In the genomic region with DNA sequence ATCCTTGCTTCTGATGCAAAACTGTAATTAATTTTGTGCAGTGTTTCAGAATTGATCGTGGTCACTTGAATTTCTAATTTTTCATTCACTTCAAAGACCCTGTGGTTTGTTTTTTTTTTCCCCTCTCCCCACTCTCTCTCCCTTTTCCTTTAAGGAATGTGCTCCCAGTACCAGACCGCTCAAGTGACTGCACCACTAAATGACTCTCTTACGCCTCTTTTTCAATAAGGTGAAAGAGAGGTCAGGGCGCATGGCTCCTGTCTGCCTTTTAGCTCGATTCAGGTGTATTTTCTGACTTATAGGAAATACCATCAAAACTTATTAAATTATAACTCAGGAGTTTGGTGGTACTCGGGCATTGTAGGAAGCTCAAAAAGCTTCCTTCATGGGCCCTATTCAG, we compare ENCODE assay signal across 9 mouse cellular contexts.
DNase-seq lines count a peak whose midpoint lies in the region; ATAC-seq and TF ChIP-seq lines count a peak whose summit lies in the region.
"Had no signal": no experiment of that assay in that cellular context is flagged by ENCODE, and none has a peak within 500 bp of the region (broad histone marks: within the 10 kb centered on the region; RNA-seq: fewer than 3 reads in every experiment).

No protein-coding gene starts in this region.

- no peaks in the 10 kb centered on the region for H3K9me3 ChIP-seq in liver, embryonic 12.5 days (replicated peaks)
- H3K9me3 ChIP-seq in liver, postnatal 0 days (ENCODE audit: low read length) = no peaks in the 10 kb centered on the region
- peaks cover 4% of the 10 kb centered on the region; the same call in 1 of the 2 replicates for H3K9me3 ChIP-seq in embryonic facial prominence, embryonic 14.5 days (ENCODE audit: control insufficient read depth, low read length)
- no peaks in the 10 kb centered on the region for H3K9me3 ChIP-seq in hindbrain, embryonic 16.5 days (ENCODE audit: control insufficient read depth, low read length)
- H3K9me3 ChIP-seq in midbrain, embryonic 15.5 days = no peaks in the 10 kb centered on the region

- peaks cover 4% of the 10 kb centered on the region; the same call in 1 of the 2 replicates for H3K4me1 ChIP-seq in liver, embryonic 12.5 days
- H3K4me1 ChIP-seq in liver, postnatal 0 days (ENCODE audit: insufficient read depth) = no peaks in the 10 kb centered on the region
- H3K4me1 ChIP-seq in embryonic facial prominence, embryonic 14.5 days (ENCODE audit: control insufficient read depth, insufficient read depth, low read length) = peaks cover 6% of the 10 kb centered on the region; the same call in 1 of the 2 replicates
- H3K4me1 ChIP-seq in hindbrain, embryonic 16.5 days (ENCODE audit: control insufficient read depth, insufficient read depth, low read depth, low read length) = peaks cover 8% of the 10 kb centered on the region
- peaks cover 14% of the 10 kb centered on the region for H3K4me1 ChIP-seq in midbrain, embryonic 15.5 days
- H3K4me1 ChIP-seq in thymus, adult 2 months (replicated peaks; ENCODE audit: control insufficient read depth, insufficient read depth, low read length) = no peaks in the 10 kb centered on the region

- TF ChIP-seq CTCF in liver, postnatal 0 days (IDR thresholded peaks at IDR 0.05; ENCODE audit: low read depth) = no peak
- TF ChIP-seq CTCF in thymus, adult 2 months (IDR thresholded peaks at IDR 0.05; ENCODE audit: borderline replicate concordance, control insufficient read depth, extremely low read depth, insufficient read depth, low read length, poor library complexity) = no peak

- no peak for TF ChIP-seq POLR2A in thymus, adult 2 months (IDR thresholded peaks at IDR 0.05; ENCODE audit: control insufficient read depth, extremely low read depth, insufficient read depth, low read length, poor library complexity)

- H3K36me3 ChIP-seq in liver, embryonic 12.5 days = no peaks in the 10 kb centered on the region
- H3K36me3 ChIP-seq in liver, postnatal 0 days (replicated peaks; ENCODE audit: insufficient read depth, low read length) = no peaks in the 10 kb centered on the region
- no peaks in the 10 kb centered on the region for H3K36me3 ChIP-seq in embryonic facial prominence, embryonic 14.5 days (ENCODE audit: control insufficient read depth, insufficient read depth, low read length)
- H3K36me3 ChIP-seq in hindbrain, embryonic 16.5 days (ENCODE audit: control insufficient read depth, insufficient read depth, low read length) = no peaks in the 10 kb centered on the region
- H3K36me3 ChIP-seq in midbrain, embryonic 15.5 days (replicated peaks) = no peaks in the 10 kb centered on the region
- H3K36me3 ChIP-seq in thymus, adult 2 months (ENCODE audit: control insufficient read depth, insufficient read depth, low read length) = no peaks in the 10 kb centered on the region

- whole genome bisulfite sequencing in liver, embryonic 12.5 days (ENCODE audit: insufficient replicate concordance) = 34% methylated on average over 6 of the region's 6 CpGs
- WGBS in liver, postnatal 0 days (ENCODE audit: insufficient replicate concordance) = 40% methylated on average over 6 of the region's 6 CpGs
- WGBS in embryonic facial prominence, embryonic 14.5 days = 8% methylated on average over 6 of the region's 6 CpGs
- WGBS in hindbrain, embryonic 16.5 days = 12% methylated on average over 6 of the region's 6 CpGs
- WGBS in midbrain, embryonic 15.5 days = 14% methylated on average over 6 of the region's 6 CpGs
- 56% methylated on average over 6 of the region's 6 CpGs for WGBS in thymus, adult 2 months

- peak overlapping the region; percentile 29; the same call in 1 of the 2 replicates for H3K4me2 ChIP-seq in liver, embryonic 12.5 days
- H3K4me2 ChIP-seq in liver, postnatal 0 days (ENCODE audit: low read depth, low read length) = no peak overlapping the region
- peak overlapping the region; percentile 38 for H3K4me2 ChIP-seq in embryonic facial prominence, embryonic 14.5 days (ENCODE audit: low read depth, low read length)
- peak overlapping the region; percentile 39 for H3K4me2 ChIP-seq in hindbrain, embryonic 16.5 days (ENCODE audit: low read length)
- peak overlapping the region; percentile 44 for H3K4me2 ChIP-seq in midbrain, embryonic 15.5 days

- no peak overlapping the region for H3K27ac ChIP-seq in liver, embryonic 12.5 days
- H3K27ac ChIP-seq in liver, postnatal 0 days (ENCODE audit: low read depth) = no peak overlapping the region
- H3K27ac ChIP-seq in embryonic facial prominence, embryonic 14.5 days (replicated peaks; ENCODE audit: low read depth, low read length) = no peak overlapping the region
- no peak overlapping the region for H3K27ac ChIP-seq in hindbrain, embryonic 16.5 days (ENCODE audit: low read depth, low read length)
- H3K27ac ChIP-seq in midbrain, embryonic 15.5 days = no peak overlapping the region
- no peak overlapping the region for H3K27ac ChIP-seq in thymus, adult 2 months (ENCODE audit: control insufficient read depth, insufficient read depth, low read length)

- no peak for ATAC-seq in liver, embryonic 12.5 days
- ATAC-seq in liver, postnatal 0 days = no peak
- no peak for ATAC-seq in embryonic facial prominence, embryonic 14.5 days (ENCODE audit: low read depth)
- ATAC-seq in hindbrain, embryonic 16.5 days = no peak
- no peak for ATAC-seq in midbrain, embryonic 15.5 days (replicated peaks)

- no peak overlapping the region for H3K4me3 ChIP-seq in liver, embryonic 12.5 days
- no peak overlapping the region for H3K4me3 ChIP-seq in liver, postnatal 0 days (ENCODE audit: low read depth, low read length)
- no peak overlapping the region for H3K4me3 ChIP-seq in embryonic facial prominence, embryonic 14.5 days (ENCODE audit: low read depth, low read length)
- H3K4me3 ChIP-seq in hindbrain, embryonic 16.5 days (ENCODE audit: low read length) = no peak overlapping the region
- H3K4me3 ChIP-seq in midbrain, embryonic 15.5 days = no peak overlapping the region
- no peak overlapping the region for H3K4me3 ChIP-seq in thymus, adult 2 months (ENCODE audit: control insufficient read depth, insufficient read depth, low read length)

- no peak overlapping the region for H3K9ac ChIP-seq in liver, embryonic 12.5 days
- H3K9ac ChIP-seq in liver, postnatal 0 days (replicated peaks) = no peak overlapping the region
- peak overlapping the region; percentile 30; the same call in 1 of the 2 replicates for H3K9ac ChIP-seq in embryonic facial prominence, embryonic 14.5 days (ENCODE audit: low read depth, low read length)
- H3K9ac ChIP-seq in hindbrain, embryonic 16.5 days (ENCODE audit: low read depth, low read length) = peak overlapping the region; percentile 17; the same call in 1 of the 2 replicates
- 0 out of 2 replicates have a peak overlapping the region, but pooled peaks have one; percentile 9 for H3K9ac ChIP-seq in midbrain, embryonic 15.5 days

- no peak for TF ChIP-seq EP300 in liver, postnatal 0 days (IDR thresholded peaks at IDR 0.05; ENCODE audit: low read depth)

- no peak for DNase-seq in liver, postnatal 0 days
- DNase-seq in embryonic facial prominence, embryonic 14.5 days (ENCODE audit: low spot score) = no peak
- no peak for DNase-seq in frontal cortex, postnatal 36 days (ENCODE audit: low spot score in 2 of 2)
- DNase-seq in cerebellum, adult 11-12 months = no peak
- DNase-seq in thymus, adult 2 months = no peak
- DNase-seq: heart, postnatal 36 days had no signal

- H3K27me3 ChIP-seq in liver, embryonic 12.5 days (replicated peaks) = no peaks in the 10 kb centered on the region
- H3K27me3 ChIP-seq in liver, postnatal 0 days (ENCODE audit: insufficient read depth, low read length) = no peaks in the 10 kb centered on the region
- H3K27me3 ChIP-seq in embryonic facial prominence, embryonic 14.5 days (replicated peaks; ENCODE audit: control insufficient read depth, insufficient read depth, low read length) = no peaks in the 10 kb centered on the region
- no peaks in the 10 kb centered on the region for H3K27me3 ChIP-seq in hindbrain, embryonic 16.5 days (replicated peaks; ENCODE audit: control insufficient read depth, insufficient read depth, low read length)
- H3K27me3 ChIP-seq in midbrain, embryonic 15.5 days (replicated peaks) = no peaks in the 10 kb centered on the region
- no peaks in the 10 kb centered on the region for H3K27me3 ChIP-seq in thymus, adult 2 months (ENCODE audit: control insufficient read depth, insufficient read depth, low read length)

Comparison
In these comparisons a context has a peak if more than half of its experiments do, and no peak if none do; other contexts are left out.
1. H3K9ac ChIP-seq: peak in embryonic facial prominence, embryonic 14.5 days (single experiment), hindbrain, embryonic 16.5 days (single experiment) and midbrain, embryonic 15.5 days (single experiment); none in liver, embryonic 12.5 days (single experiment) and liver, postnatal 0 days (single experiment).